Mouse (Mus musculus) megakaryocyte, embryonic 14.5 days (primary cell): Measurements from ENCODE around the gene Dph1. TPM values are rescaled to one million over a fixed set of nuclear protein-coding genes. Genes with fewer than 3 reads are reported as not detected.

Experiments
- H3K27me3 ChIP-seq: replicated peaks from 2 replicates; pipeline ENCODE3; 2012; ENCODE audit warnings: inconsistent platforms
- H3K36me3 ChIP-seq: replicated peaks from 2 replicates; pipeline ENCODE3; 2012; ENCODE audit warnings: low read length, inconsistent platforms, mixed read lengths
- H3K4me1 ChIP-seq: 2 replicates; pipeline ENCODE4 v1.6.1; 2012; ENCODE audit warnings: inconsistent platforms
- H3K4me3 ChIP-seq: replicated peaks from 2 replicates; pipeline ENCODE3; 2012; ENCODE audit warnings: moderate library complexity, mild to moderate bottlenecking, inconsistent platforms
- H3K9me3 ChIP-seq: 2 replicates; pipeline ENCODE4 v1.6.1; 2012; ENCODE audit warnings: inconsistent platforms
- FLI1 ChIP-seq: IDR thresholded peaks from 2 replicates; pipeline ENCODE4 v1.6.1; 2012; ENCODE audit warnings: low read length, inconsistent platforms, mixed read lengths
- GATA1 ChIP-seq: IDR thresholded peaks from 3 replicates; pipeline ENCODE4 v1.6.1; 2012; ENCODE audit warnings: mixed read lengths, low read length, inconsistent platforms, borderline replicate concordance
- polyA plus RNA-seq: library from polyadenylated mRNA; stranded (reverse); fragments of >175 nt; gene quantifications from 2 replicates; pipeline ENCODE4 v1.2.3, GENCODE M21; 2012; ENCODE audit warnings: low replicate concordance; ENCODE audit not compliant: insufficient read depth

The Dph1 gene
- polyA plus RNA-seq, 1 experiment = 19.5 TPM

GRCm38 (mm10) chr11:75206347-75206746, 15.3 kb upstream of the Dph1 start:
- Histone ChIP-seq H3K9me3 (no peaks in the 10 kb centered on the region), H3K27me3 (peaks cover 4% of the 10 kb centered on the region), H3K4me3 (no peak overlapping the region), H3K4me1 (peaks cover 73% of the 10 kb centered on the region), H3K36me3 (no peaks in the 10 kb centered on the region)
- TF ChIP-seq FLI1 (no peak), GATA1 (no peak)

- Histone ChIP-seq H3K4me1 (peaks cover 75% of the 10 kb centered on the region), H3K36me3 (no peaks in the 10 kb centered on the region), H3K9me3 (peaks cover 3% of the 10 kb centered on the region; the same call in 1 of the 2 replicates), H3K4me3 (peak overlapping the region; percentile 46), H3K27me3 (peaks cover 19% of the 10 kb centered on the region)
- no peak for TF ChIP-seq GATA1
- TF ChIP-seq FLI1 = no peak
Observed at GRCm38 (mm10) chr11:75204472-75204871, 13.4 kb upstream of the Dph1 start.

- Histone ChIP-seq H3K9me3 (peaks cover 5% of the 10 kb centered on the region; the same call in 1 of the 2 replicates), H3K4me1 (peaks cover 74% of the 10 kb centered on the region), H3K36me3 (no peaks in the 10 kb centered on the region), H3K4me3 (no peak overlapping the region), H3K27me3 (peaks cover 22% of the 10 kb centered on the region)
- no peak for TF ChIP-seq GATA1
- TF ChIP-seq FLI1 = no peak
Observed at GRCm38 (mm10) chr11:75203926-75204325, 12.9 kb upstream of the Dph1 start.

- TF ChIP-seq FLI1 (no peak), GATA1 (no peak)
- peaks cover 93% of the 10 kb centered on the region for H3K4me1 ChIP-seq
- H3K27me3 ChIP-seq = peaks cover 33% of the 10 kb centered on the region
- H3K9me3 ChIP-seq = peaks cover 5% of the 10 kb centered on the region; the same call in 1 of the 2 replicates
- peak overlapping the region; percentile 31 for H3K4me3 ChIP-seq
- H3K36me3 ChIP-seq = no peaks in the 10 kb centered on the region
Observed at GRCm38 (mm10) chr11:75201721-75202120, 10.7 kb upstream of the Dph1 start.

- peaks cover 96% of the 10 kb centered on the region for H3K4me1 ChIP-seq
- peaks cover 38% of the 10 kb centered on the region for H3K27me3 ChIP-seq
- H3K9me3 ChIP-seq = peaks cover 5% of the 10 kb centered on the region; the same call in 1 of the 2 replicates
- no peak for TF ChIP-seq FLI1
- peak overlapping the region; percentile 20 for H3K4me3 ChIP-seq
- no peaks in the 10 kb centered on the region for H3K36me3 ChIP-seq
Observed at GRCm38 (mm10) chr11:75200935-75201334, 9.9 kb upstream of the Dph1 start.

GRCm38 (mm10) chr11:75199951-75200350, 8.9 kb upstream of the Dph1 start:
- peaks cover 97% of the 10 kb centered on the region for H3K4me1 ChIP-seq
- peaks cover 45% of the 10 kb centered on the region for H3K27me3 ChIP-seq
- no peak for TF ChIP-seq GATA1
- no peak for TF ChIP-seq FLI1
- no peak overlapping the region for H3K4me3 ChIP-seq
- H3K9me3 ChIP-seq = peaks cover 5% of the 10 kb centered on the region; the same call in 1 of the 2 replicates
- no peaks in the 10 kb centered on the region for H3K36me3 ChIP-seq

GRCm38 (mm10) chr11:75198792-75199191, 7.8 kb upstream of the Dph1 start:
- peaks cover 97% of the 10 kb centered on the region for H3K4me1 ChIP-seq
- H3K27me3 ChIP-seq = peaks cover 56% of the 10 kb centered on the region

GRCm38 (mm10) chr11:75197956-75198355, 6.9 kb upstream of the Dph1 start:
- Histone ChIP-seq H3K4me3 (no peak overlapping the region), H3K9me3 (peaks cover 5% of the 10 kb centered on the region; the same call in 1 of the 2 replicates), H3K36me3 (no peaks in the 10 kb centered on the region), H3K4me1 (peaks cover 97% of the 10 kb centered on the region), H3K27me3 (peaks cover 65% of the 10 kb centered on the region)
- TF ChIP-seq GATA1 (no peak), FLI1 (no peak)

More at GRCm38 (mm10) chr11:75198792-75199191, 7.8 kb upstream of the Dph1 start:
- TF ChIP-seq GATA1 (no peak), FLI1 (no peak)
- Histone ChIP-seq H3K4me3 (no peak overlapping the region), H3K9me3 (peaks cover 5% of the 10 kb centered on the region; the same call in 1 of the 2 replicates), H3K36me3 (no peaks in the 10 kb centered on the region)

GRCm38 (mm10) chr11:75196131-75196530, 5.1 kb upstream of the Dph1 start:
- H3K4me1 ChIP-seq = peaks cover 95% of the 10 kb centered on the region
- H3K9me3 ChIP-seq = peaks cover 5% of the 10 kb centered on the region; the same call in 1 of the 2 replicates
- peaks cover 80% of the 10 kb centered on the region for H3K27me3 ChIP-seq
- H3K36me3 ChIP-seq = no peaks in the 10 kb centered on the region
- H3K4me3 ChIP-seq = no peak overlapping the region
- no peak for TF ChIP-seq GATA1

GRCm38 (mm10) chr11:75194850-75195461, 3.9 kb upstream of the Dph1 start:
- peaks cover 72% of the 10 kb centered on the region for H3K27me3 ChIP-seq
- no peaks in the 10 kb centered on the region for H3K36me3 ChIP-seq
- peaks cover 5% of the 10 kb centered on the region; the same call in 1 of the 2 replicates for H3K9me3 ChIP-seq
- TF ChIP-seq GATA1 (no peak), FLI1 (no peak)
- H3K4me1 ChIP-seq = peaks cover 95% of the 10 kb centered on the region
- peak overlapping the region; percentile 91 for H3K4me3 ChIP-seq
